Mouse (Mus musculus) testis, adult 2 months (tissue): ENCODE results near the gene Erc2. TPM values are rescaled to one million over a fixed set of nuclear protein-coding genes. Genes with fewer than 3 reads are reported as not detected.

Experiments
- H3K27ac ChIP-seq: fragments of 200-500 bp; 2 replicates; pipeline ENCODE4 v1.5.1; 2012; ENCODE audit warnings: low read depth, low read length; ENCODE audit not compliant: control insufficient read depth, insufficient read depth
- H3K27me3 ChIP-seq: fragments of 200-500 bp; 2 replicates; pipeline ENCODE4 v1.6.1; 2012; ENCODE audit warnings: mild to moderate bottlenecking, low read length, moderate library complexity; ENCODE audit not compliant: control insufficient read depth, insufficient read depth
- H3K36me3 ChIP-seq: fragments of 200-500 bp; 2 replicates; pipeline ENCODE4 v1.6.1; 2012; ENCODE audit warnings: mild to moderate bottlenecking, low read length; ENCODE audit not compliant: control insufficient read depth, insufficient read depth
- H3K4me1 ChIP-seq: fragments of 200-500 bp; 2 replicates; pipeline ENCODE4 v1.6.1; 2012; ENCODE audit warnings: low read length; ENCODE audit not compliant: control insufficient read depth, insufficient read depth
- H3K4me3 ChIP-seq: fragments of 200-500 bp; 2 replicates; pipeline ENCODE4 v1.5.1; 2012; ENCODE audit warnings: low read depth, mild to moderate bottlenecking, low read length, moderate library complexity, mixed read lengths; ENCODE audit not compliant: control insufficient read depth
- CTCF ChIP-seq: fragments of 200-500 bp; IDR thresholded peaks from 2 replicates; pipeline ENCODE4 v1.5.1; 2012; ENCODE audit warnings: low read depth, mild to moderate bottlenecking, inconsistent platforms, low read length, moderate library complexity; ENCODE audit not compliant: control insufficient read depth, insufficient read depth, insufficient replicate concordance
- POLR2A ChIP-seq: fragments of 200-500 bp; IDR thresholded peaks from 2 replicates; pipeline ENCODE4 v1.6.1; 2012; ENCODE audit warnings: low read depth, mild to moderate bottlenecking, inconsistent platforms, low read length, moderate library complexity; ENCODE audit not compliant: control insufficient read depth
- polyA plus RNA-seq: library from polyadenylated mRNA; depleted of rRNA; stranded (reverse); fragments of >200 nt; gene quantifications from 2 replicates; pipeline ENCODE4 v1.2.3, GENCODE M21; 2012

The Erc2 gene
- polyA plus RNA-seq, 1 experiment = 2.4 TPM

DNA sequence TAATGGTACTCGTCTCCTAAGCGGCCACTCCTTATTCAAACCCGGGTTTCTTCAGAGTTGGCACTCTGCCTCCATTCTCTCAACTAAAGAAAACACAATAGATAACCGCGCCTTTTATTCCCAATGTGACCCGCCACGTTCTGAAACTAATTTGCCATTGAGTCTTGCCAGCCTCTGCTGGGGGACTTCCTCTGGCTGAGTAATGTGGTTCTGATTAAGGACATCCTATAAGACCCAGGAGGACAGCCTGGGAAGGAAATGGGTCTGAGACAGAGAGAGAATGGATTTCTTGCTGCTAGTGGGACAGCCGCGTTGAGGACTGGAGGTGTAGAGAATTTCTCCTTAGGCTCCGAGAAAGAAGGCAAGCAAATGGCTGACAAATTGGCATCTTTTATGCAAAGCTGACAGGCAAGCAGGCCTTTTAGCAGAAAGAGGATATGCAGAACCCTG lies 753.4 kb downstream of the Erc2 start:
- no peaks in the 10 kb centered on the region for H3K27me3 ChIP-seq
- H3K36me3 ChIP-seq = no peaks in the 10 kb centered on the region
- no peaks in the 10 kb centered on the region for H3K4me1 ChIP-seq
- no peak overlapping the region for H3K27ac ChIP-seq
- no peak for TF ChIP-seq POLR2A
- no peak for TF ChIP-seq CTCF
- no peak overlapping the region for H3K4me3 ChIP-seq

- no peaks in the 10 kb centered on the region for H3K36me3 ChIP-seq
- H3K27ac ChIP-seq = no peak overlapping the region
- TF ChIP-seq CTCF (no peak), POLR2A (no peak)
- H3K4me1 ChIP-seq = no peaks in the 10 kb centered on the region
- no peak overlapping the region for H3K4me3 ChIP-seq
- H3K27me3 ChIP-seq = no peaks in the 10 kb centered on the region
Observed at GRCm38 (mm10) chr14:28376208-28376805, 754.1 kb downstream of the Erc2 start.

DNA sequence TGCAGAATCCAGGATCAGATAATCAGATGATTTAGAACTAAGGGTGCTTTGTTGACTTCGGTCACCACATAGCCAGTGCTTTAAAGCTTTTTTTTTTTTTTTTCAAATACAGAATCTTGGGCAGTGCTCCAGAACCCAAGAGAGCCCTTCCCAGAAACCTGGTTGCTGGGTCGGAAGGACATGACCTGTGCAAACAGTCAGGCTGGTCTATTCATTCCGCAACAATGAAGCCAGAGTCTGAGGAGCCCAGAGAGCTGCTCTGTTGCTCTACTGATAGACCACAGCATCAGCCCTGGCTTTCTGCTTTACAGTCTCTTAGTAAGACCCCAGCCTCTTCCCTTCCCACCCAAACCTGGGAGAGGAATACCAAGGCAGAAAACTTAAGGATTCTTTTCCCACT lies 755.3 kb downstream of the Erc2 start:
- no peak for TF ChIP-seq CTCF
- no peak for TF ChIP-seq POLR2A
- Histone ChIP-seq H3K27me3 (no peaks in the 10 kb centered on the region), H3K27ac (no peak overlapping the region), H3K4me3 (no peak overlapping the region), H3K4me1 (no peaks in the 10 kb centered on the region), H3K36me3 (no peaks in the 10 kb centered on the region)

DNA sequence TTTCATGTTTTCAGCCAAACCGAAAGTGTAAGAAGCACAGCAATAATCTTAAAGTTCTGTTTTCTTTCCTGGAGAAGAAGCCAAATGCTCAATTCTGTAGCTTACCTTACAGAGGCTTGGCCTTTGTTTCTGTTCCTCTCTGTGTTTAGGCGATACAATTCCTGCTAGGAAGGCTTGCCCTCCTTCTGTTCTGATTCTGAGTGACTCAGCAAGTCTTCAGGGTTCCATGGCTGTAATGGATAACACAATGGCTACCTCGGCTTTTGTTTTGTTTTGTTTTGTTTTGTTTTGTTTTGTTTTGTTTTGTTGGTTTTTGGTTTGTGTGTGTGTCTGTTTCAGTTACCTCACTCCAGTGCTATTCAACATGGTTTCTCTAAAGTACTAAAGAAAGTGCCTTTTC lies 757.9 kb downstream of the Erc2 start:
- H3K4me1 ChIP-seq = no peaks in the 10 kb centered on the region
- H3K27ac ChIP-seq = no peak overlapping the region
- no peaks in the 10 kb centered on the region for H3K27me3 ChIP-seq
- TF ChIP-seq POLR2A (no peak), CTCF (no peak)
- H3K36me3 ChIP-seq = no peaks in the 10 kb centered on the region
- H3K4me3 ChIP-seq = no peak overlapping the region

- no peaks in the 10 kb centered on the region for H3K36me3 ChIP-seq
- no peaks in the 10 kb centered on the region for H3K4me1 ChIP-seq
- H3K4me3 ChIP-seq = no peak overlapping the region
- TF ChIP-seq CTCF (no peak), POLR2A (no peak)
- H3K27ac ChIP-seq = no peak overlapping the region
- H3K27me3 ChIP-seq = no peaks in the 10 kb centered on the region
Observed at GRCm38 (mm10) chr14:28381801-28382550, 759.7 kb downstream of the Erc2 start.

- H3K4me1 ChIP-seq = no peaks in the 10 kb centered on the region
- no peaks in the 10 kb centered on the region for H3K27me3 ChIP-seq
- no peaks in the 10 kb centered on the region for H3K36me3 ChIP-seq
- no peak for TF ChIP-seq POLR2A
- TF ChIP-seq CTCF = no peak
- H3K27ac ChIP-seq = no peak overlapping the region
- H3K4me3 ChIP-seq = no peak overlapping the region
Observed at GRCm38 (mm10) chr14:28386815-28387607, 764.8 kb downstream of the Erc2 start.

DNA sequence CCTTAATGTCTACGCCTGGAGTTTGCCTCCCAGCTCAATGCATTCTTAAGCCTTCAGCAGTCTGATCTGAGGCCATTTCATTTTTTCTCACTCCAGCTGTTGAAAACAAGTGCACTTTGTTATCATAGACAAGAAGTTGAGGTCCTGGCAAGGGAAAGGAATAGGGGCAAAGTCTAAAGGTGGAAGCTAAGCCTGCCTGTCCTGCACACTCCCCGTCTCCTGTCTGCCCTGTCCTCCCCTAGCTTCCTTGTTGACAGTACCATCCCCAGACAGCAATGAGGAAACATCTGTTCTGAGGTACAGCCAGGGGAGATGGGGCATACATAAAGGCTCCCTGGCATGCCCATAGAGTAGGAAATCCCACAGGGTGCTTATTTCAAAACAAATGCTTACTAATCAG lies 776.7 kb downstream of the Erc2 start:
- TF ChIP-seq POLR2A (no peak), CTCF (no peak)
- Histone ChIP-seq H3K4me3 (no peak overlapping the region), H3K27me3 (no peaks in the 10 kb centered on the region), H3K27ac (no peak overlapping the region), H3K36me3 (no peaks in the 10 kb centered on the region), H3K4me1 (no peaks in the 10 kb centered on the region)
